Mouse (Mus musculus) lung, postnatal 10 days (tissue): Measurements from ENCODE around the gene Elovl3.
"Not testable (repeated sequence)": the region's sequence is repeated elsewhere in the genome, so short reads cannot be mapped to it uniquely, and the experiment has no call there.

ENCODE experiments used
- DNase-seq: peaks from one replicate; pipeline ENCODE4 v3.0.0; 2021

Elovl3 gene

GRCm38 (mm10) chr19:46135789-46136638 is 4.3 kb downstream of the Elovl3 start:
- DNase-seq: peak; percentile 49

- DNase-seq: peak; percentile 85
Measured at GRCm38 (mm10) chr19:46136639-46137580, 5.2 kb downstream of the Elovl3 start.

DNA sequence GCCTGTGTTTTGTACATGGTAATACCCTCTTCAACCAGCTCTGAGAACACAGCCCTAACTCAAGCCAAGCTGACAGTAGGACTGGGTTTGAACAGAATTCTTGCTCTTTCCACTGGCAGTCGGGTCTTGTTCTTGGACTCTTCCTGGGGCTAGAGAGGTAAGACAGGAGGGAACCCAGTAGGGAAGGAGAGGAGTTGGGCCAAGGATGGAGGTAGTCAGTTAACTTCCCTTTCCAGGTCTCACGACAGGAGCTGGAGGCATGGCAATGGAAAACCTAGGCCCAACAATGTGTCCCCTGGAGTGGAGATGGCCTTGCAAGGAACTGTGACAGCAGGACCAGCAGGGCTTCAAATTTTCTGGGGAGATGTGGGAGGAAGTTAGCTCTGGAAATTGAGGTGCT is 8.6 kb downstream of the Elovl3 start:
- no peak for DNase-seq

- no peak for DNase-seq
Measured at GRCm38 (mm10) chr19:46141091-46141490, 9.4 kb downstream of the Elovl3 start.

DNA sequence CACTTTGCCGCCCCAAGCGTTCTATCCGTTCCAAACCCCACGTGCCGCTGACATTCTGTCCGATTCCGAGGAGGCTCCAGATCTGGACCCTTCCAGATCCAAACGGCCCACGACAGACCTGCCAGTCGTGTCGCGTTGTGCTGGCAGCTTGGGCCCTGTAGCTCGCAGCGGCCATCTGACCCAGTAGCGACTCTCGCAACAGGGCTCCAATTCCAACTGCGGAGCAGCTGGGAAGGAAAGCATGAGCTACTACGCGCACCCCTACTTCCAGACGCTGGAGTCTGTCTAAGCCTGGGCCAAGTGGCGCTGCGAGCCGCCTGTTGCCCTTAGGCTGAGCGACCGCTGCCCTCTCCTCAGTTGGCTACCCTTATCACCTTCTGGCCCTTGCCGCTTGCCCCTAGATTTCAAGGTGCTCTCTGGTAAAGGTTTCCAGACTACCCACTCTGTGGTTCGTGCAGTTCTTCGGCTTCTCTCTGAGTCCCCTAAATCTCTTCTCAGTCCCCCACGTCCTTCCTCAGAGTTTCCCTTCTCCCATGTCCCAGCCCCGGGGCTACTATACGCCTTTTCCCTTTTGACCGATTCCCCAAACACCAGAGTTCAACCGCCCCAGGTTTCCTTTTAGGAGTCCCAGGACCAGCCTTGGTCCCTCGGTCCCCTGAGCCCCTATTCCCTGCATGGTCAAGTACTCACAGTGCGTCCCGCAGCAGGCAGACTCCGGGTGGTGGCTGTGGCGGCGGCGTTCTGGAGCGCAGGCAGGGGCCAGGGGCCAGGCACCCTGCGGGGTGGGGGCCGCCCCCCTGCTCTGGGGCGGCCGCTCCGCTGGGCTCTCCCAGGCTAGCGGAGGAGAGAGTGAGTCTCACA is 16.0 kb downstream of the Elovl3 start, which contains the start of gene Pitx3:
Pitx3 (minus strand) TSS at position 816 of the 861 bp plus-strand sequence.
- peak; percentile 32 for DNase-seq

- DNase-seq: peak; percentile 95
Measured at GRCm38 (mm10) chr19:46148372-46148760, 16.7 kb downstream of the Elovl3 start.

GRCm38 (mm10) chr19:46149091-46149490 is 17.4 kb downstream of the Elovl3 start:
- DNase-seq: no peak

DNA sequence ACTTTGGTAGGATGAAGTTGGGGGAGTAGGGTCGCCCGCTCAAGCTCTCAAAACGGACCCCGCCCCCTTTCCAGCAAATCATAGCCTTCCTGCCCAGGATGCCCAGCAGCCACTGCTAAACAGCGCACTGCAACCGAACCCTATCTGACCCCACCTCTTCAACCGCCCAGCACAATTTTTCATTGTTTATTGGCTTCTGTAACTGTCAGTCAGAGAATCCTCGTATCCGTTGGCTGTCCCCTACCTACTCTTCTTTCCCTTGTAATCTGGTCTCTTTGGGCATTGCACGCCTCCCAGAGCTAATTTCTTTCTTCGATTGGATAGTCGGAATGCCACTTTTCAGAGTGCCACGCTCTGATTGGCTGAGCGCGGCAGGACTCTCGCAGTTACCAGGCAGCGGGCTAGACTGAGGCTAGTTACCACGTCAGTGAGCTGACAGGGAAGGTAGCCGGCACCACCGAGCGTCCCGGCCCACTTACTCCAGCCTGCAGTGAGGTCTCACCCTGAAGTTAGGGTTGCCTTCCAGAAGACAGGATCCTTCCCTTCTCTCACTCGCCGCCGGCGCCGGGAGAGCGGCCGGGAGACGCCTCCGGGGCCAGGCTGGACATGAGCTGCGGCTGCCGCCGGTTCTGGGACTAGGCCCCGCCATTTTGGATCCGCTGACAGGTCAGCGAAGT is 20.6 kb downstream of the Elovl3 start, which contains the start of gene Gbf1:
Gbf1 (plus strand) TSS at position 383 of the 677 bp plus-strand sequence.
- peak; percentile 96 for DNase-seq

GRCm38 (mm10) chr19:46165950-46166349 is 34.3 kb downstream of the Elovl3 start:
- DNase-seq: no peak

GRCm38 (mm10) chr19:46167169-46167568 is 35.5 kb downstream of the Elovl3 start:
- not testable (repeated sequence) for DNase-seq

DNA sequence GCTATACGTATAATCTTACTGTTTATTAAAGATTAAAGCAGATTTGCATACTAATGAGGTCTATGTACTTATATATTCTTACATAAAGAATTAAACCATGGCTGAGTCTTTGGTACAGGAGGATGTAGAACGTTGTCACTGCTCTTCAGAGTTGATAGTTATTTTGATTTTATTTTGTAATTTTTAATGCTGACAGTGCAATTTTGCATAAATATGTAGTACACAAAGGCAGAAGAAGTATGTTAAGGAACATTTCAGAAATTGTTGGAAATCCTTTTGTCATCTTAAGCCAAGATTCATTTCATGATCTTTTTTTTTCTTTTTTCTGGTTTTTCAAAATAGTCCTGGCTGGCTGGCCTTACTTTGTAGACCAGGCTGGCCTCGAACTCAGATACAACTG is 37.7 kb downstream of the Elovl3 start:
- no peak for DNase-seq

GRCm38 (mm10) chr19:46169913-46170312 is 38.2 kb downstream of the Elovl3 start:
- DNase-seq: no peak

- no peak for DNase-seq
Measured at GRCm38 (mm10) chr19:46172541-46172940, 40.8 kb downstream of the Elovl3 start.

DNA sequence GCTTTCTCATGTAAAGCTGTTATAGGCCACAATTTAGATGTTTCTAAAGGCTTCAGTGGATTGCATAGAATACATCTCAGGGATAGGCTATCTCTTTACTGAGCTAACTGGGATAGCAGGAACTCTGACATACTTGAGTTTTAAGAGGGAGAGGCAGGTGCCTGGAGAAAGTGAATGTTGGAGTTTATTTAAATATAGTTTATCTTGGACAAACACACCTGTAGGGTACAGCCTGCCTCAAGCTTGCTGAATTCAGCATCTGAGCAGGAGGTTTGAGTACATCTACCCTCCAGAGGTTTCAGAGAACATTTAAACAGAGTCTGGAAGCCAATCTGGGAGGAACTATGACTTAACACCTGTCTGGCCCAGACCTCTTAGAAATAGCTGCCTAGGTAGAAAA is 43.5 kb downstream of the Elovl3 start:
- no peak for DNase-seq

- no peak for DNase-seq
Measured at GRCm38 (mm10) chr19:46177046-46177445, 45.3 kb downstream of the Elovl3 start.

GRCm38 (mm10) chr19:46180274-46180673 is 48.6 kb downstream of the Elovl3 start:
- DNase-seq: no peak

DNA sequence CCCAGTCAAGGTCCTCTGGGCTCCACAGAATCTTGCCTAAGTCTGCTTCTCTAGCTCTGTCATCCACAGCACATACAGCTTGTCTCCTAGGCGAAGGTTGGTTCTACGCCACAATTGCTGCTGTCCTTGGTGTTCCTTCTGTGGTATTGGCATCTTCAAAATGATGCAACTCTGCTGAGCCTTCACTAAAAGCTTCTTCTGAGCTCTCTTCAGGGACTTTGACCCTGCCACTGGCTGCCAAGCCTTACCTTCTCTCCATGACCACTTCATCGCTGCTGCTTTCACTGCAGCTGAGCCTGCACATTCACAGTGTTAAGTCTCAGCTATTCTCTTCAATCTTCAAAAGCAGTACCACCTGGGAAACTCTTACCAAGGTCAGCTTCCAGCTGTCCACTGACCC is 50.5 kb downstream of the Elovl3 start:
- DNase-seq: no peak
